Mouse (Mus musculus) heart, postnatal 10 days (tissue): ENCODE measurements around the gene Ckap5. TPM values are rescaled to one million over a fixed set of nuclear protein-coding genes. Genes with fewer than 3 reads are reported as not detected.
"Not testable (repeated sequence)": the region's sequence is repeated elsewhere in the genome, so short reads cannot be mapped to it uniquely, and the experiment has no call there.

ENCODE experiments used
- DNase-seq, 2 experiments: peaks; one replicate each; pipeline ENCODE4 v3.0.0; 2021
- intact Hi-C: fragments of 180-260 bp; cut with DNase I; formaldehyde crosslinking; loops from one replicate; pipeline ENCODE4 v1.15.1; 2025
- total RNA-seq, 2 experiments: library from RNA; stranded (reverse); gene quantifications; 2 replicates each; pipeline ENCODE4 v1.2.3; 2021

Ckap5 gene
- 10 to 100 TPM; 56.7 to 69.6 TPM for total RNA-seq

DNA sequence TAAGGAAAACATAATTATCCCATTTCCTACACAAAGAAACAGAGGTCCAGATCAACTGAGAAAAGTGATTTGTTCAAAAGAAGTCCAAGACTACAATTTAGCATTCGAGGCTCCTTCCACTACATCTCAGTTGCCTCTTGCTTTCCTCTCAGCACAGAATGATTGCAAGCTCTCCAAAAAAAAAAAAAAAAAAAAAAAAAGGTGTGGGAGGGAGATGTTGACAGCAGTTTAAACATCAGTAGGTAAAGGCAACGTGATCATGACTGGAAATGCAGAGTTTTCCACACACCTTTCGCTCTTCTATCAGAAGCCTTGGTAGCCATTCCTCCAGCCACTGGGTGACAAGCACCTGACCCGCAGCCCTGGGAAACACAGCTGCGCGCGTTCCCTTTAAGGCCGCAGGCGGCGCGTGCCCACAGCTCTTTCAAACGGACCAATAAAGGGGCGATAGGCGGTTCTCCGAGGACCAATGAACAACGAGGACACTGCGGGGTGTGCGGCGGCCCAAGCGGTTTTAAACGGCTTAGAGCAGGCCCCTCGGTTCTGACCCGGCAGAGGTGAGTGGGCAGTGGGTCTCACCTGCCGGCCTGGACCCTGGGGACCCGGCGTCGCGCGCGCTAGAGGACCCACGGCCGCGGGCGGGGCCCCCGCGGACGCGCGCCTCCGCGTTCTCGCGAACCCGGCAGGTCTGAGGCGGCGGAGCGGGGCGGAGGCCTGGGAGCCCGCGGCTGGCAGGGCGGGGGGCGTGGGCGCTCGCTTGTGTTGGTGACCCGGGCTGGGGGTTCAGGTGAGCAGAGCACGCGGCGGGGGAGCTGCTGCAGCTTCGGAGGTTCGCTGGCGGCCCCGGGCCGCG is at the start of gene Ckap5:
Gene Ckap5, plus strand, starts transcription at position 469 of the 853 bp plus-strand sequence.
- peak; percentile 94 to 95 for DNase-seq
- intact Hi-C loops, result no loop called here

DNA sequence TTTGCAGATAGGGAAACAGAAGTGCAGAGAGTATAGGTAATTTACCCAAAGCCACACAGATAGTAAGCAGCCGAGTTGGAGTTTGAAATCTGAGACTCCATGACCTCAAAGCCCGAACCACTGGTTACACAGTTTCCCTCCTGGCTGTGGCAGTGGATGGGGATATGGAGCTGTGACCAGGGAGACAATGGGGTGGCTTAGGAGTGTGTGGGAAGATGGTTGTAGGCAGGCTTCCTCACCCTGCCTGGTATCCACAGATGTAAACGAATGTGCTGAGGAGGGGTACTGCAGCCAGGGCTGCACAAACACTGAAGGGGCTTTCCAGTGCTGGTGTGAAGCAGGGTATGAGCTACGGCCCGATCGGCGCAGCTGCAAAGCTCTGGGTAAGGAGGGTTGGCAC is 49.7 kb upstream of the Ckap5 start:
- no peak for DNase-seq
- intact Hi-C loops, result loop anchor here (5.0 kb wide), 1 partner anchor 365 kb away; no protein-coding TSS in a partner anchor

DNA sequence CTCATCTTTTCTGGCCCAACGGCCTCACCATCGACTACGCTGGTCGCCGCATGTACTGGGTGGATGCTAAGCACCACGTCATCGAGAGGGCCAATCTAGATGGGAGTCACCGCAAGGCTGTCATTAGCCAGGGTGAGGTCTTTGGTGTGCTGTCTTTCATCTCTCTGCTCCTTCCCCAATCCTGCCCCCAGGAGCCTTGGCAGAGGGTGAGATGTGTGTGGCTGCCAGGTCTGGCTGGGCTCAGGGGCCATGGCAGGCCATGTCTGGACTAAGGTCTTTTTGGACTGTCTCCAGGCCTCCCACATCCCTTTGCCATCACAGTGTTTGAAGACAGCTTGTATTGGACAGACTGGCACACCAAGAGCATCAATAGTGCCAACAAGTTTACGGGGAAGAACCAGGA is 46.2 kb upstream of the Ckap5 start:
- intact Hi-C loops, result loop anchor here (2.0 kb wide), 1 partner anchor 22 kb away; no protein-coding TSS in a partner anchor
- no peak for DNase-seq

DNA sequence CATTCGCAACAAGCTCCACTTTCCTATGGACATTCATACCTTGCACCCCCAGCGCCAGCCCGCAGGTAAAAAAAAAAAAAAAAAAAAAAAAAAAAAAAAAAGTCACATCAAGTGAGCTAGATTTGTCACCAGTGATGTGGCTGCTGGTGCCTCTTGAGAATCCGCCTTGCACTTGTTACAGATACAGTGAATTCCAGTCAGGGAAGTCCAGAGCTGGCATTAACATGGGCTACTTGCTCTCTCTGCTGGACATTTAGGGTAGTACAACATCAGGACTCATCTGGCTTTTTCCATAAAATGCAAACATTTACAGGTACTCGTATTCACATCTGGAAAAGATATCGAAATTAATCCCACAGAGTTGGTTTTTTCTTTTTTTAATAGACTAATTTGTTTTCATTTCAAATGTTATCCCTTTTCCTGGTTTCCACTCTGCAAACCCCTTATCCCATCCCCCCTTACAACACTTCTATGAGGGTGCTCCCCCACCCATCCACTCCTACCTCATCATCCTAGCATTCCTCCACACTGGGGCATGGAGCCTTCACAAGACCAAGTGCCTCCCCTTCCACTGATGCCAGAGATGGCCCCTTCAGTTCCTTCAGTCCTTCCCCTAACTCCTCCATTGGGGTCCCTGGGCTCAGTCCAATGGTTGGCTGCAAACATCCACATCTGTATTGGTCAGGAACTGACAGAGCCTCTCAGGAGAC is 45.6 kb upstream of the Ckap5 start:
- peak; percentile 80 to 84 for DNase-seq
- intact Hi-C loops, result loop anchor here (1.0 to 2.0 kb wide), 2 partner anchors 22 to 195 kb away; no protein-coding TSS in a partner anchor

DNA sequence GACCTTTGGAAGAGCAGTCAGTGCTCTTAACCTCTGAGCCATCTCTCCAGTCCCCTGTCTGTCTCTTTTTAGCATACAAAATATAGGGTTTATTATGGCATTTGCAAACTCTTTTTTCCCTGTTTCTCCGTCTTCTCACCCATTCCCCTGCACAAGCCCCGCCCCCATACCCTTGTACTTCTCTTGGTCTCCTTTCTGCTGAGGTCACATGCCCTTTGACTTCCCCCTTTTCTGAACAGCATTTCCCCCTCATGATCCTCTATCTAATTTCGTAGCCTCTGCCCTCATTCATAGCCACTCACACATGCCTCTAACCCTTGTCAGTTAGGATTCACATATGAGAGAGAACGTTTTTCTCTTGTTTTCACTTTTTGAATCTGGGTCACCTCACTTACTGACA is 41.9 kb upstream of the Ckap5 start:
- intact Hi-C loops, result no loop called here

DNA sequence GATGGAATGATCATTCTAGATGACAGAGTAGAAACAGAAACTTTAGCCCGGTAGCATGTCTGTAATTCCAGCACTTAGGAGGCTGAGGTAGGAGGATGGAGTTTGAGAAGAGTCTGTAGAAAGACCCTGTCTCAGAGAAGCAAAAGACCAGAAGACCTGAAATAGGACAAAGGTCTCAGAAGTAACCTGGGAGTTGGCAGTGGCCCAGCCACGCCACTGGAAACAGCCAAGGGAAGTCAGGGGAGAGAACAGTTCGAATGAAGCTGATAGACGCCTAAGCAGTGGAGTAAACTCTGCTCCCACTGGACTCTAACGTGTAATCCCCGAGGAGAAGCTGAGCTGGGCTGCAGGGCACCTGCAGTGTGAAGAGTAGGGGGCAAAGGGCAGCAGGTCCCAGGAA is 41.3 kb upstream of the Ckap5 start:
- intact Hi-C loops, result no loop called here

More for the DNA sequence above, 41.9 kb upstream of the Ckap5 start:
- no peak for DNase-seq

DNA sequence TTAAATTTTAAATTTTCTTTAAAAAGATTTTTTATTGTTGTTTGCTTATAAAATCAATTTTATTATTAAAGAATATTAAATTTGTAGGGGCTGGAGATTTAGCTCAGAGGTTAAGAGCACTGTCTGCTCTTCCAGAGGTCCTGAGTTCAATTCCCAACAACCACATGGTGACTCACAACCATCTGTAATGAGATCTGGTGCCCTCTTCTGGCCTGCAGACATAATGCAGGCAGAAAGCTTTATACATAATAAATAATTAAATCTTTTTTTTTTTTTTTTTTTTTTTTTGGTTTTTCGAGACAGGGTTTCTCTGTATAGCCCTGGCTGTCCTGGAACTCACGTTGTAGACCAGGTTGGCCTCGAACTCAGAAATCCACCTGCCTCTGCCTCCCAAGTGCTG is 39.3 kb upstream of the Ckap5 start:
- intact Hi-C loops, result not testable (repeated sequence)
- peak in 1 of 2 experiments; percentile 48 for DNase-seq

More for the DNA sequence above, 41.3 kb upstream of the Ckap5 start:
- DNase-seq, result no peak

DNA sequence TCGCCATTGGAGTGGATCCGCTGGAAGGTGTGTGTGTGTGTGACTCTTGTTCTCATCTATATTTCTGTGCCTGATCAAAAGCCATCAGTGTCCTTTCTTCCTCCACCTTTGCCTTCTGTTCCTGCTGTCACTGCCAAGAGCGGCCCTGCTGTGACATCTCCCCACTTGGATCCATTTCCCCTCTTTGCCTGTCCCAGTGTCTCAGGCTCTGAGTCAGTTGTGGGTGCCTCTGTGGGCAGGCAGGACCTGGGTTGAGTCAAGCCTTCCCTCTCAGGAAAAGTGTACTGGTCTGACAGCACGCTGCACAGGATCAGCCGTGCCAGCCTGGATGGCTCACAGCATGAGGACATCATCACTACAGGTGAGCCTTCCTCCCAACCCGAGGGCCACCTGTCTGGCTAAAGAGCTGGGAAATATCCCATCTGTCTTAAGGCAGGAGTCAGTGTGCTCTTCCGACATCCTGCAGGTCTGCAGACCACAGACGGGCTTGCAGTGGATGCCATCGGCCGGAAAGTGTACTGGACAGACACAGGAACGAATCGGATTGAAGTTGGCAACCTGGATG is 34.4 kb upstream of the Ckap5 start:
- intact Hi-C loops, result no loop called here

DNA sequence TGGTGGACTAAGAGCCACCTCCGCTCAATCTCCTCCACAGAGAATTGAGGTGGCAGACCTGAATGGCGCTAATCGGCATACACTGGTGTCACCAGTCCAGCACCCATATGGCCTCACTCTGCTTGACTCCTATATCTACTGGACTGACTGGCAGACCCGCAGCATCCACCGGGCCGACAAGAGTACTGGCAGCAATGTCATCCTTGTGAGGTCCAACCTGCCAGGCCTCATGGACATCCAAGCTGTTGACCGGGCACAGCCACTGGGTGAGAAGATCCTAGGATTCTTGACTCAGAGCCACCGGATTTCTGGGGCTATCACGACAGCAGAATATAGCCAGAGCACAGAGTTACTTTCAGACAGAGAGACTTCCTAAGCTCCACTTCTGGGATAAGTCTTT is 32.6 kb upstream of the Ckap5 start:
- intact Hi-C loops, result no loop called here
- DNase-seq, result no peak

More for the DNA sequence above, 34.4 kb upstream of the Ckap5 start:
- no peak for DNase-seq

DNA sequence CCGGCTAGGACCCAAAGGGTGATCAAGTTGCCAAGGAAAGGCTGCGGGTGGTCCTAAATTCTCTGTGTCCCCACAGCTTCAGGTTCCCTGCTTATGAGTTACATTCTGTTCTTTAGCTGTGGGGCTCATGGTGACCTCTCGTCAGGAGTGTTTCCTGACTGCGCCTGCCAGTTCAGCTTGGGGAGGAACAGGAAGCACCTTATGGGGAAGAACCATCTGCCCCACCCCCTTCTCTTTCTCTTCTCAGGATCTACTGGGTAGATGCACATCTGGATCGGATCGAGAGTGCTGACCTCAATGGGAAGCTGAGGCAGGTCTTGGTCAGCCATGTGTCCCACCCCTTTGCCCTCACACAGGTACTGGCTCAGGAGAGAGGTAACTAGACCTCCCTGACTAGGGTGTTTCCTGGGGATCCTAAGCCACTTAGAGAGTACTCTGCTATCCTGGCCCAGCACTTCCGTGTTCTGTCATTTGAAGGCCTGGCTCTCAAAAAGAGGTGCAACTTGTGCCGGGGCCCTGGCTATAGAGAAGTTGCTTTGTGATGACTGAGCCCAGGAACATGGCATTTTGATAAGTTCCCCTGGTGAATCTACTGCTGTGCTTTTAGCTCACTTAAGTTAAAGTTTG is 28.4 kb upstream of the Ckap5 start:
- no peak for DNase-seq
- intact Hi-C loops, result no loop called here

DNA sequence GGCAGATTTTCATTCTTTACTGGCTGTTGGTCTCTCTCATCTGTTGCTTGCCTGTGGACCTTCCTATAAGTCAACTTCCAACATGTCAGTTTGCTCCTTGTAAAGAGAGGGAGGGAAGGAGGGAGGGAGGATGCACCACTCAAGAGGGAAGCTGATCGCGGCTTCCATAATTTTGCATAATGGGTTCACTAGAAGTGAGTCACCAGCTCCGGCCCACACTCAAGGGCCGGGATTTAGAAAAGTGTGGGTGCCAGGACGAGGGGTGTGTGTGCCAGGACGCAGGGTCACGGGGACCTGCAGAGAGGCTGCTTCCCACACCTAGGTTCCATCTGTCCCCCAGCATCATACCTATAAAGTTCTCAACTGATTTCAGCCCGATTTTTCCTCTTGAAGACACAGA is 18.5 kb upstream of the Ckap5 start:
- DNase-seq, result no peak
- intact Hi-C loops, result no loop called here

DNA sequence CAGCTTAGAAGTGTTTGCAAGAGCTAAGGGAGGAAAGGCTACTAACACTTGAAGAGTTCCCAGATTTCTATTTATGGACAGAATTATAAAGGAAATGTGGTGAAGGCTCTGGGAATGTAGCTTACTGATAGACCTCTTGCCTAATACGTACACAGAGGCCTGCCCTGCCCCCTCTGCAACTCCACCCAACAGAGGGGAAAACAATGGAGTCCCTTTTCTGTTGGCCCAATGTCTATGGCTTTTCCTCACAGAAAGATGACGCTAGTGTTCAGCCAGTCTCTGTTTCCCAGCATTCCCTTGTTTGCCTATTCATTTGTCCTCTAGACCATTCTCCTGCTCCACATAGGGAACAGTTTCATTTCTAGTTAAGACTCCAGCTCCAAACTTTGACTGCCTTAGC is 9.4 kb upstream of the Ckap5 start:
- intact Hi-C loops, result no loop called here

DNA sequence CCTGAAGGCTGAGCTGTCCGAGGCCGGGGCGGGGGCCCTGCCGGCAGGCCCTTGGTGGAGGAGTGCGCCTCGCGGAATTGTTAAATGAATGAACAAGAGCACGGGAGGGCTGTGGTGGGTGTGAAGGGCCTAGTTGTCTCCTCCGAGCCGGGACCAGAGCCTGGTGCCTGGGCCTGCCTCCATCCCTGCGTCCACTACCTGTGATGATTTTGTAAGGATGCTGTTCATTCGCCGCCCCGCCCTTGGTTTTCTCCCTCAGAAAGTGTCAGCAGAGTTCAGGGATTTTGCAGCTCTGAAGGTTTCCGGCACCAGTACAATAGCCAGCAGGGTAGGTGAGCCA is 555 bp downstream of the Ckap5 start:
- intact Hi-C loops, result no loop called here
- no peak for DNase-seq

More for the DNA sequence above, 9.4 kb upstream of the Ckap5 start:
- peak; percentile 36 to 39 for DNase-seq

DNA sequence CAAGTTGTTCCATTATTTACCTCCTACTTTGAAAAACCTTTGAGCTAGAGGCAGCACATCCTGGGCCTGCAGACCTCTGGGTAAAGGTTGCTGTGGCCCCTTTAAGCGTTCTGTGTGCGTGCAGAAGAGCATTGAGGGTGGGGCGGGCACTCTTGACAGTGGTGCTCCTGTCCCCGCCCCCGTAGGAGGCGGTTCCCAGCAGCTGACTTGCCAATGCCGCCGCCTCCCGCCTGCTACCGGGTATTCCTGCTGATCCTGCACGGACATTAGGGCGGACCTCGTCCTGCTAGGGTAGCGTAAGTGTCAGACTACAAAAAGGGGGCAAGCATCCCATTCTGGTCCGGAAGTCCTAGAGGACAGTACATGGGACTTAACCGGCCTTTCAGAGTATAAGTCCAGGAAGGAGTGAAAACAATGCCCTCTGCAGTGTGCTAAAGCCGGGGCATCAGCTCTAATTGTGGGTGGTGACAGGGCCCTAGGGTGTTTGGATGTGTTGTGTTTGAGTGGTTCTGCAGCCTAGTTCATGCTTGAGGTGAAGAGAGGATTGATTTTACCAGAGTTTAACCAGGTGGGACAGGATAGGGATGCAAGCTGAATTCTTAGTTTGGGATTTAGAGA is 11.1 kb downstream of the Ckap5 start:
- intact Hi-C loops, result no loop called here
- DNase-seq, result peak; percentile 92 to 94

DNA sequence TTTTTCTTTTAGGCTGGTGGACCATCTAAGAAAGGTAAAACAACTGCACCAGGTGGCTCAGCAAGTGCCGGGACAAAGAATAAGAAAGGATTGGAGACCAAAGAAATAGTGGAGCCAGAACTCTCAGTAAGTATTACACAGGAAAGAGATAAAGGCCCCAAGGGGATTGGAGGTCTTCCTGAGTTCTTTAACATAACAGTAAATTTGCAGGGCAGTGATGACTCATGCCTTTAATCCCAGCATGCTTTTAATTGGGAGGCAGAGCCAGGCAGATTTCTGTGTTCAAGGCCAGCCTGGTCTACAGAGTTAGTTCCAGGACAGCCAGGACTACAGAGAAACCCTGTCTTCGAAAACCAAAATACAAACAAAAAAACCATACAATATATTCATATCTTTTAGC is 41.6 kb downstream of the Ckap5 start:
- no peak for DNase-seq
- intact Hi-C loops, result loop anchor here (5.0 kb wide), 1 partner anchor 34 kb away; no protein-coding TSS in a partner anchor

DNA sequence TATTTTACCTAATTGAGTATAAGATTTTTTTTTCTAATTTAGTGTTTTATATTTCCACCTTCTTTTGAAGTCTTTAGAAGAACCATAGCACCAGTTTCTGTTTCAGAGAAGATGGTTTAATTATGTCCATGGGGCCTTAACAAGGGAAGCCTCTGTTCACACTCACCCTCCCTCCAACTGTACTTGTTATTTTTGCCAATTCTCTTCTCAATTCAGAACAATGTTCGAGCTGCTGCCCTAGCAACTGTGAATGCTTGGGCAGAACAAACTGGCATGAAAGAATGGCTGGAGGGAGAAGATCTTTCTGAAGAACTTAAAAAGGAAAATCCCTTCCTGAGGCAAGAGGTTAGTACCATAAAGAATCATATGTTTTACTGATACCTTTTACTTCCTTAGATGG is 54.3 kb downstream of the Ckap5 start:
- DNase-seq, result no peak
- intact Hi-C loops, result no loop called here

DNA sequence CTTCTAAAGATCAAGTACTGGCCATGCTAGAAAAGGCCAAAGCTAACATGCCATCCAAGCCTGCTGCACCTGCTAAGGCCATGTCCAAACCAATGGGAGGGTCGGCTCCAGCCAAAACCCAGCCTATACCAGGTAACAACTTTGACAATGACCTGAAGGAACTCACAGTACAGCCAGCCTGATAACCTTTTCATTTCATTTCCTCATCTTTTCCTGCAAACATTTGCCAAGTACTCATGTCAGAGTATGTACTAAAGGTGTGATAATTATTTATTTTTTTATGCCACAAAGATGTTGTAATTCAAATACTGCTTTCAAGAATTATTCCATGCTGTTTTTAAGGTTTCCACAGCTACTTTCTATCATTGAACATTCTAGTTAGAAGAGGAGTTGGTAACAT is 59.7 kb downstream of the Ckap5 start:
- DNase-seq, result no peak
- intact Hi-C loops, result no loop called here

DNA sequence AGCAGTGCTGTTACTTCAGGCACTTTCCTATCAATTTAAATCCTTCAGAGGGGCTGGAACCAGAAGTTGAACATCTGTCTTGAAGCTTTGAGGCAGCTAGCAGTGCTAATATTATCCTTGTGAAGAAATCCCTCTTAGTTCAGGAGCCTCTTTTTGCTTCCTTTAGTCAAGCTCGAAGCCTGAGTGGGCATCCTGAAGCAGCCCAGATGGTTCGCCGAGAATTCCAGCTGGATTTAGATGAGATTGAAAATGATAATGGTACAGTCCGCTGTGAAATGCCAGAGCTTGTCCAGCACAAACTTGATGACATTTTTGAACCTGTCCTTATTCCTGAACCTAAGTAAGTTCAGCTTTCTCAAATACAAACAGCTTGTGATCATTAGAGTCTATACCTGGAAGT is 73.9 kb downstream of the Ckap5 start:
- DNase-seq, result no peak
- intact Hi-C loops, result loop anchor here (5.0 kb wide), 1 partner anchor 33 kb away; no protein-coding TSS in a partner anchor

DNA sequence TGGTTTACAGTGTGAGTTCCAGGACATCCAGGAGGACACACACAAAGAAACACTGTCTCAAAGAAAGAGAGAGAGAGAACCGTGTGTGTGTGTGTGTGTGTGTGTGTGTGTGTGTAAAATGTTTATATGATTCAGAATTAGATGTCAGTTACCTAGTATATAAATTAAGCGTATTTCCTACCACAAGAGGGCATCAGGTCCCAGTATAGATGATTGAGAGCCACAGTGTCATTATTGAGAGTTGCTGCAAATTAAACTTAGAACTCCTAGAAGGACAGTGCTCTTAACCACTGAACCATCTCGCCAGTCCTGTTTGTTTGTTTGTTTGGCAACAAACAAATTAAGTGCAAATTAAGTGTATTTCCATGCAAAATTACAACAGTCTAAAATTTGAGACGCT is 75.8 kb downstream of the Ckap5 start:
- no peak for DNase-seq
- intact Hi-C loops, result loop anchor here (5.0 kb wide), 1 partner anchor 35 kb away; no protein-coding TSS in a partner anchor

DNA sequence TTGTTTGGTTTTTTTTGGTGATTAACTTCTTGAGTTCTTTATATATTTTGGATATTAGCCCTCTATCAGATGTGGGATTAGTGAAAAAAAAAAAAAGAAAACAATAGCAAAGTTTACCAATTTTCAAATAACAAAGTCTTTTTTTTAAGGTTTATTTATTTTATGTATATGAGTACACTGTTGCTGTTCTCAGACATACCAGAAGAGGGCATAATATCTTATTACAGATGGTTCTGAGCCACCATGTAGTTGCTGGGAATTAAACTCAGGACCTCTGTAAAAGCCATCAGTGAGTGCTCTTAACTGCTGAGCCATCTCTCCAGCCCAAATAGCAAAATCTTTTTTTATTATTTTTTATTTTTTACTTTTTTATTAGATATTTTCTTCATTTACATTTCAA is 82.8 kb downstream of the Ckap5 start:
- intact Hi-C loops, DNase-seq: not testable (repeated sequence)
